ENCODE assay signal across 13 mouse cellular contexts in the genomic region with DNA sequence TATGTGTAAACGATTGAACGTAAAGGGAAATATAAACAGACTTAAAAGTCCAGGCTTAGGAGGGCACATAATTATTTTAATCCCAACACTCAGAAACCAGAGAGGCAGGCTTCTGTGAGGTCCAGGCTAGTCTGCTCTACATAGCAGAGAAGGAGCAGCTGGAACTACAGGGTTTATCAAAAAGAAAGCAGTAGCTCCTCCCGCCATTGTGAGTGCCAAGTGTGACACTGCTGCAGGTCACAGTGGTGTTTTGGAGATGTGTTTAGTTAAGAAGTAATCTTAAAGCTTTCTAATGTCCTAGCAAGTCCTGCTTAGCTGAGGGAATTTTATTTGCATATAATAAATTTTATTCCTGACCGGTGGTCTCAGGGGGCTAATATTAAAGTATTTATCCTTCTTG. TPM values are rescaled to one million over a fixed set of nuclear protein-coding genes. Genes with fewer than 3 reads are reported as not detected.
A peak's percentile ranks its signal among the peaks of the same experiment; 100 is the strongest.
DNase-seq lines count a peak whose midpoint lies in the region; ATAC-seq and TF ChIP-seq lines count a peak whose summit lies in the region.
"Had no signal": no experiment of that assay in that cellular context is flagged by ENCODE, and none has a peak within 500 bp of the region (broad histone marks: within the 10 kb centered on the region; RNA-seq: fewer than 3 reads in every experiment).

No protein-coding gene starts in this region.

- H3K9me3 ChIP-seq in hindbrain, postnatal 0 days (ENCODE audit: low read length), result no peaks in the 10 kb centered on the region
- H3K9me3 ChIP-seq in hindbrain, embryonic 11.5 days (ENCODE audit: control insufficient read depth, low read length), result no peaks in the 10 kb centered on the region
- no peaks in the 10 kb centered on the region for H3K9me3 ChIP-seq in megakaryocyte, embryonic 14.5 days
- H3K9me3 ChIP-seq: forebrain, embryonic 10.5 days; liver, embryonic 15.5 days had no signal

- H3K36me3 ChIP-seq in hindbrain, postnatal 0 days (ENCODE audit: insufficient read depth, low read length), result no peaks in the 10 kb centered on the region
- no peaks in the 10 kb centered on the region for H3K36me3 ChIP-seq in hindbrain, embryonic 11.5 days (ENCODE audit: control insufficient read depth, insufficient read depth, low read length)
- peaks cover 37% of the 10 kb centered on the region for H3K36me3 ChIP-seq in megakaryocyte, embryonic 14.5 days (replicated peaks; ENCODE audit: low read length)
- H3K36me3 ChIP-seq: liver, embryonic 15.5 days had no signal

- no peaks in the 10 kb centered on the region for H3K27me3 ChIP-seq in hindbrain, postnatal 0 days (ENCODE audit: insufficient read depth, low read length)
- H3K27me3 ChIP-seq in hindbrain, embryonic 11.5 days (ENCODE audit: control insufficient read depth, insufficient read depth, low read length), result no peaks in the 10 kb centered on the region
- H3K27me3 ChIP-seq in megakaryocyte, embryonic 14.5 days (replicated peaks), result no peaks in the 10 kb centered on the region
- H3K27me3 ChIP-seq: liver, embryonic 15.5 days had no signal

- WGBS in hindbrain, postnatal 0 days, result 77% methylated on average over 4 of the region's 4 CpGs
- 85% methylated on average over 4 of the region's 4 CpGs for WGBS in hindbrain, embryonic 11.5 days

- H3K4me3 ChIP-seq in hindbrain, postnatal 0 days (ENCODE audit: low read length), result no peak overlapping the region
- H3K4me3 ChIP-seq in hindbrain, embryonic 11.5 days (ENCODE audit: low read depth, low read length), result no peak overlapping the region
- H3K4me3 ChIP-seq in megakaryocyte, embryonic 14.5 days (replicated peaks), result peak overlapping the region; percentile 69

- no peak for ATAC-seq in hindbrain, postnatal 0 days
- ATAC-seq in hindbrain, embryonic 11.5 days (ENCODE audit: low FRiP score), result no peak
- ATAC-seq in megakaryocyte, adult 5-6 weeks (ENCODE audit: poor library complexity, severe bottlenecking), result no peak

- H3K27ac ChIP-seq in hindbrain, postnatal 0 days, result no peak overlapping the region
- H3K27ac ChIP-seq in hindbrain, embryonic 11.5 days (ENCODE audit: low read depth, low read length), result no peak overlapping the region
- H3K27ac ChIP-seq: forebrain, embryonic 10.5 days had no signal

- H3K9ac ChIP-seq in hindbrain, postnatal 0 days (replicated peaks; ENCODE audit: low read length), result no peak overlapping the region
- H3K9ac ChIP-seq in hindbrain, embryonic 11.5 days (ENCODE audit: low read depth, low read length), result no peak overlapping the region
- H3K9ac ChIP-seq: liver, embryonic 15.5 days had no signal

- no peak for TF ChIP-seq CTCF in hindbrain, postnatal 0 days (IDR thresholded peaks at IDR 0.05; ENCODE audit: low read depth)

- DNase-seq in adrenal gland, adult 2 months, result peak; percentile 11
- no peak for DNase-seq in adrenal gland, postnatal 4 days (ENCODE audit: low spot score in 2 of 2)
- DNase-seq in hindbrain, postnatal 0 days (ENCODE audit: low spot score), result no peak
- DNase-seq in hindbrain, embryonic 11.5 days (ENCODE audit: low spot score), result no peak
- peak; percentile 16 for DNase-seq in naive thymus-derived CD4-positive, alpha-beta T cell, adult 2 months (ENCODE audit: low read depth)
- no peak for DNase-seq in natural killer cell, adult 2 months (ENCODE audit: low spot score in 2 of 2)
- DNase-seq: cerebellum, postnatal 36 days; gastrocnemius, postnatal 14 days; thymus, postnatal 36 days had no signal

- H3K4me2 ChIP-seq in hindbrain, postnatal 0 days (ENCODE audit: low read depth, low read length), result 0 out of 2 replicates have a peak overlapping the region, but pooled peaks have one; percentile 10
- H3K4me2 ChIP-seq in hindbrain, embryonic 11.5 days (replicated peaks; ENCODE audit: low read depth, low read length), result no peak overlapping the region

- peaks cover 5% of the 10 kb centered on the region; the same call in 1 of the 2 replicates for H3K4me1 ChIP-seq in hindbrain, postnatal 0 days (ENCODE audit: insufficient read depth, low read length)
- no peaks in the 10 kb centered on the region for H3K4me1 ChIP-seq in hindbrain, embryonic 11.5 days (replicated peaks; ENCODE audit: control insufficient read depth, insufficient read depth, low read length)
- peaks cover 53% of the 10 kb centered on the region for H3K4me1 ChIP-seq in megakaryocyte, embryonic 14.5 days

RNA-seq across cellular contexts. Expression of a gene that starts 2.7 kb away (rescaled TPM):
- total RNA-seq in adrenal gland, adult 2 months (2021), result 100 to 1,000 TPM; 105 to 130 TPM
- polyA plus RNA-seq in adrenal gland, adult 2 months (2012; rRNA removed), result 11.8 and 23.4 TPM in 2 replicates
- total RNA-seq in adrenal gland, postnatal 4 days (2021), result 10 to 100 TPM; 40.1 to 41.0 TPM
- 22.9 and 28.3 TPM in 2 replicates for total RNA-seq in hindbrain, postnatal 0 days (2014; rRNA removed)
- 27.0 and 27.5 TPM in 2 replicates for polyA plus RNA-seq in hindbrain, postnatal 0 days (2015; fragmentation: Nextera tagmentation; extraction: Ambion mirVana)
- polyA plus RNA-seq in hindbrain, embryonic 11.5 days (2014; fragmentation: Nextera tagmentation; extraction: Ambion mirVana), result 36.1 and 39.9 TPM in 2 replicates
- polyA plus RNA-seq in megakaryocyte, embryonic 14.5 days (2012; ENCODE audit: insufficient read depth, low replicate concordance), result 10.6 and 15.6 TPM in 2 replicates
- total RNA-seq in megakaryocyte, adult 5-6 weeks (2015), result 45.6 and 60.0 TPM in 2 replicates
- total RNA-seq in megakaryocyte, adult 5-6 weeks (2017), result 46.5 and 57.5 TPM in 2 replicates

Comparison
In these comparisons a context has a peak if more than half of its experiments do, and no peak if none do; other contexts are left out.
1. DNase-seq: peak in adrenal gland, adult 2 months (single experiment) and naive thymus-derived CD4-positive, alpha-beta T cell, adult 2 months (single experiment); none in adrenal gland, postnatal 4 days (0 of 2), hindbrain, postnatal 0 days (single experiment), hindbrain, embryonic 11.5 days (single experiment) and natural killer cell, adult 2 months (0 of 2).